Mouse (Mus musculus) R1 (cell line): Measurements from ENCODE around the gene Gm17387.

Source experiments
- DNase-seq: peaks from one replicate; pipeline ENCODE4 v3.0.0-alpha.2; 2018; ENCODE audit warnings: low read depth, low spot score

Gene Gm17387

GRCm38 (mm10) chr7:141072017-141072745 lies 43.2 kb downstream of the Gm17387 start:
- DNase-seq = peak; percentile 64

DNA sequence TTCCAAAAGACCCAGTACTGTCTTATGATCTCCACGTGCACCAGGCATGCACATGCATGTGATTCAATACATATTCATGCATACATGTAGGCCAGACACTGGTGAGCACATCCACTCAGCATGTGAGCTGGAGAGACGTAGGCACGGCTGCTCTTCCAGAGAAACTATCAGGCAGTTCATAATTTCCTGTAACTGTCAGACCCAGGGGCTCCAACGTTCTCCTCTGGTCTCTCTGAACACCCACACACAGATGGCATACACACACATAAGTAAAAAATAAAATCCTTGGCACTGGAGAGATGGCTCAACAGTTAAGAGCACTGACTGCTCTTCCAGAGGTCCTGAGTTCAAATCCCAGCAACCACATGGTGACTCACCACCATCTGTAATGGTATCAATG lies 44.9 kb downstream of the Gm17387 start:
- no peak for DNase-seq

DNA sequence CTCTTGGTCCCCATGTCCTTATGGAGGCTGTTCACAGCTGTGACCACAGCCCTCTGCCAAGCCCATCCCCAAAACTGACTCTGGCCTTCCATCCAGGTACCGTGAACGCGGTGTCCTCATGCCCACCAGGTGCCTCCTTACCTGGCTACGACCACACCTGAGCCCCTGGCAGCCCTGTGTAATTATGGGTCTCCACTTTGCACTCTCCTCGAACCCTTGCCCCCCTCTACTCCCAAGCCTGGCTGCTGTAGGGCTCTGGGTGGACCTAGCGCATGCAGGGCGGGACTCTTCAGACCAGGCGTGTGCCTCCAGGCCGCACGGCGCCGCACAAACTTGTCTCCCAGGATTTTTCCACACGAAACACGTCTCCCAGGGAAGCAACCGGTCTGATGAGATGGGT lies 48.9 kb downstream of the Gm17387 start, which contains the start of gene Pkp3:
Gene Pkp3, plus strand, starts transcription at position 378 of the 400 bp plus-strand sequence.
- DNase-seq = no peak

DNA sequence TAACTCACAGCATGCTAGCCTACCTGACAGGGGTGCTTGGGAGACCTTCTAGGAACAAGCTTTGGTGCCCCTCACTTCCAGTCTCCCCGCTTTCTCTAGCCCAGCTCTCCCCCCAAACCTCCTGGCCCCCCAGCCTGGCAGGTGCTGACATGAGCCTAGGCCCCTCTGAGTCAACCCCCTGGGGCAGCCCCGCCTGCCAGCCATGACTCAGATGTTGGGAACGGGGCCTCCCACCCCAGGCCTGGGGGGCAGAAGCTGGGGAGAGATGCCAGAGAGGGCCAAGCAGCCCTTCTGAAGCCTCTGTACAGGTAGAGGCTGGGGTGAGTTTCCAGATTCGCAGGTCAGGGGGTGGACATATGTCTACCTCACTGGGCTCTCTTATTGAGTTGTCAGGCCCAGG lies 49.9 kb downstream of the Gm17387 start:
- no peak for DNase-seq
